Mouse (Mus musculus): ENCODE measurements around the gene Ccdc146.
A peak's percentile ranks its signal among the peaks of the same experiment; 100 is the strongest.
"Not testable (repeated sequence)": the region's sequence is repeated elsewhere in the genome, so short reads cannot be mapped to it uniquely, and the experiment has no call there.

Gene Ccdc146

GRCm38 (mm10) chr5:21329672-21330665 is 94.5 kb downstream of the Ccdc146 start:
- DNase-seq: no peak

GRCm38 (mm10) chr5:21328560-21328959 is 95.9 kb downstream of the Ccdc146 start:
- DNase-seq: no peak

- DNase-seq: peak; percentile 61 to 65
Measured at GRCm38 (mm10) chr5:21326494-21326893, 98.0 kb downstream of the Ccdc146 start.

DNA sequence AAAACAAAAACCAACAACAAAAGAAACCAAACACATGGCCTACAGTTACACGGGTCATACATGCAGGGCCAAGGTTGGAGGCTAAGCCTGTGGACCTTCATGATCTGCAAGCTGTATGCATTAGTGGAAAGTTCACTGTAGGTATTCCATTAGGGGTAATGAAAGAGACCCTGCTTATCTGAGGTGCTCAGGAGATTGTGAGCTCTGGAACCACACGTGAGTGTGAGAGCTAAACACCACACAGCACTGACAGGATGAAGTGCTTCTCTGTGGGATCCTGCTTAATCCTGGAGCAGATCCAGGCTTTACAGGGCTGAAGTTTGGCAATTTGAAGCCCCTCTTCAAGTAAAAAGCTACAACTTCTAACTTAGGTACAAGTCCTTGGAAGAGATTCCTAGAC is 104.3 kb downstream of the Ccdc146 start:
- DNase-seq: no peak

DNA sequence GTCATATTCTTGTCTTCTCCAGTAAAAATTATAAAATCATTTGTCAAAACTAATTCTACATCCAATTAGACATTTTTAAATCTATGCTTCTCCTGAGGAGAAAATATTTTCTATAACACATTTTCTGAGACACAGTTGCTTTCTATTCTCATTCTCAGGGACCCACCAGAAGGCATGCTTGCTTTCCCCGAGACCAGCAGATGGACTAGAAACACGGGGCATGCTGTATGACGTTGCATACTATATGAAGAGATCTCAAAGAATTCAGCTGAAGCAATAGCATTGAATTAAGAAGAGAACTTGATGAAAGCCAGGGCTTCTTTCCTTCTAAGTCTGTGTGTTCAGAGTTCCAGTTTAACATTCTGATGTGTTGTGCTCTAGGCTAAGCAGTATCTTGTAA is 109.8 kb downstream of the Ccdc146 start:
- DNase-seq: no peak

GRCm38 (mm10) chr5:21307165-21307564 is 117.3 kb downstream of the Ccdc146 start:
- no peak for DNase-seq

- DNase-seq: peak in 1 of 2 experiments; percentile 4
Measured at GRCm38 (mm10) chr5:21301011-21301410, 123.5 kb downstream of the Ccdc146 start.

- DNase-seq: no peak
Measured at GRCm38 (mm10) chr5:21300058-21300457, 124.4 kb downstream of the Ccdc146 start.

DNA sequence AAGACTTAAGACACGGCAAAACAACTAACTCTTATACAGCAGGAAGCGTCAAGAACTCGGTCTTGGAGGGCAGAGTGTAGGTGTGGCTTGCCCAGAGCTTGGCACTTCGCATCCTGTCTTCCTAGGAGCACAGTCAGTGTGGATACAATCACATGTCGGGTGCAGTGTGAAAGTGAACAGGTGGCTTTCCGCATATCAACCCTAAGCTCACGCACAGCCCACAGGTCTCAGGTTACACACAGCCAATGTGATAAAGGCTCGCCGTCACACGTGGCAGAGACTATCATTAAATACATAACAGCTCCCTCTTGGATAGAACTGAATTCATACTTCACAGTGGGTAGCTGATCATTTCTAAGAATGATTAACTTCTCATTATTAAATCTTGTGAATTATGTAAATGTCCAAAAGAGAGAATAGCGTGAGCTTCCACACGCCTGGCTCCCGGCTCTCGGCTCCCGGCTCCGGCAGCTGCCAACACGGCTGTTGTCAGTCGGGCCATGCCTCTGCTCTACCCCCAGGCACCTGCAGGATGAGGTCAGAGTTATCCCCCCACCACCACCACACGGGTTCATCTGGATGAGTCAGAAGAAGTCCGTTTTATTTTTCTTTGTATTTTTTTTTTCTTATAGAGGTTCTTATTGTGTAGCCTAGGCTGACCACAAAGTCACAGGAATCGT is 125.3 kb downstream of the Ccdc146 start:
- peak in 1 of 2 experiments; percentile 6 for DNase-seq

DNA sequence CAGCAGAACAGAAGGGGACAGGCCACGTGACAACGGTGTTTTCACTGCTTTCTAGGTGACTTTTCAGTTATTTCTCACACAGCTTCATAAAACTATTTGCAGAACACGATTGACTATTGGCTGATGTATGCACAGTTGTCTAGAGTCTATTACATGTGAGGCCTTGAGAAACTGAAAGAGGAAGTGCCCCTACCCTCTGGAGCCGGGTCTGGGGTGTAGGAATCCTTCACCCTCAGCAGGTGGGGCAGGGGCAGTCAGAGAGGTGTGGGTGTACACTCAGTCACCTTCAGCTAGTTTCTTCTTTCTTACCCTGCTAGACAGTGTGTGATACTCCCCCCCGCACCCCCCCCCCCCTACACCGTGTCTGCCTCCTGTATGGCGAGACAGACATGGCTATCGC is 128.8 kb downstream of the Ccdc146 start:
- no peak for DNase-seq

DNA sequence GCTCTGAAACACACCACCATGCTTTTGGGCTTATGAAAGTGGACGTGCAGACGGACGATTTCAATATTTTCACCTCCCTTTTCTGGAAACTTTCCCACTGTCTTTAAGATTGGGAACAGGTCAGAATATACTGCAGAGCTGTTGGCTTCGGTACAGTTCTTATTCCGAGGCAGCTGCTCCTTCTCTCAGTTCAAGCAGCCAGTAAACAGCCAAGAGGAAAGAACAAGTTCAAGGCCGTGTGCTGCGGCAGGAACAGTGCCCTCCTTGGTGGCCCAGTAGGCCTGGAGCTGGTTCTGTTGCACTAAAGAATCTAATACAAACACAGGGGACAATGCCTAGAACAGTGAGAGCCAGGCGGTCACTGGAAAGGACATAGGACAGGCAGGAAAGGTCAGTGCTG is 133.9 kb downstream of the Ccdc146 start:
- no peak for DNase-seq

GRCm38 (mm10) chr5:21288658-21289435 is 135.6 kb downstream of the Ccdc146 start:
- no peak for DNase-seq

DNA sequence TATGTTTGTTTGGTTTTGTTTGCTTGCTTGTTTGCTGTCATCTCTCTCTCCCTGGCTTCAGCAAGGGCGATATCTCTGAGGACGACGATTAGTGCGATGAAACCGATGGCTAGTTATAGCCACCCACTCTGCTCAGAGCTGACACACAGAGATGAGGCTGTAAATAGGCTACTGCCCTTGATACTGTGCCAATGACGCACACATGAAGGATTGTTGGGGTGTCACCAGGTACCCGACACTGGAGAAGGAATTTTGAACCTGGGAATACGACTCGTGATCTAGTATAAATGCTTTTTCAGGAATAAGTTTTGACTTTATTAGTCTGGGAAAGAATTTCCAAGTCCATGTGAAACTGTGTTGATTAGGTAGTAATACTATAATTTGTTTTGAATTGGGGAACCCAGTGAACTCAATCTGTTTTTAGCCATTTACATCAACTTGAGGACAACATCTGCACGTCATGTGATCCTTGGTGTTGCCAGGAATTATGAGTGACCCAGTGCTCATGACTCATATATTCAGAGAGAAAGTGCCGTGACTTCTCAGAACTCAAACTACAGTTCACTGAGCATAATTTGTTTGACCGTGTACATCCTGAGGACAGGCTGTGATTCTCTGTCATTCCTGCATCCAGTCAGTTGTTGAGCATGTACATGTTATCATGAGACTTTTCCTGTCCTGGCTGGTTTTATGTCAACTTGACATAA is 141.0 kb downstream of the Ccdc146 start:
- no peak for DNase-seq

DNA sequence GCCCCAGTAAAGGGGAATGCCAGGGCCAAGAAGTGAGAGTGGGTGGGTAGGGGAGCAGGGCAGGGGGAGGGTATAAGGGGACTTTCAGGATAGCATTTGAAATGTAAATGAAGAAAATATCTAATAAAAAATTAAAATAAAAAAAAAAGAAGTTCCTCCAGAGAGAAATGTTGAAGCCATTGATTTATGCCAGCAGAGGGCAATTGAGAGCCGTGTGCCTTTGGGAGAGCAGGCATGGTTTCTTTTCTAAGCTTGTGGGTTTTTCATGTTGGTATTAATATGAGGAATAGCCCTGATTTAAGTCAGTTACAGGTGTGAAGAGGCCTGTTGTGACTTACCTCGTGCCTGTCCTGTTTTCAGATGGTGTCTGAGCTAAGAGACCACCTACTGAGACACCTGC is 146.8 kb downstream of the Ccdc146 start:
- DNase-seq: not testable (repeated sequence)

DNA sequence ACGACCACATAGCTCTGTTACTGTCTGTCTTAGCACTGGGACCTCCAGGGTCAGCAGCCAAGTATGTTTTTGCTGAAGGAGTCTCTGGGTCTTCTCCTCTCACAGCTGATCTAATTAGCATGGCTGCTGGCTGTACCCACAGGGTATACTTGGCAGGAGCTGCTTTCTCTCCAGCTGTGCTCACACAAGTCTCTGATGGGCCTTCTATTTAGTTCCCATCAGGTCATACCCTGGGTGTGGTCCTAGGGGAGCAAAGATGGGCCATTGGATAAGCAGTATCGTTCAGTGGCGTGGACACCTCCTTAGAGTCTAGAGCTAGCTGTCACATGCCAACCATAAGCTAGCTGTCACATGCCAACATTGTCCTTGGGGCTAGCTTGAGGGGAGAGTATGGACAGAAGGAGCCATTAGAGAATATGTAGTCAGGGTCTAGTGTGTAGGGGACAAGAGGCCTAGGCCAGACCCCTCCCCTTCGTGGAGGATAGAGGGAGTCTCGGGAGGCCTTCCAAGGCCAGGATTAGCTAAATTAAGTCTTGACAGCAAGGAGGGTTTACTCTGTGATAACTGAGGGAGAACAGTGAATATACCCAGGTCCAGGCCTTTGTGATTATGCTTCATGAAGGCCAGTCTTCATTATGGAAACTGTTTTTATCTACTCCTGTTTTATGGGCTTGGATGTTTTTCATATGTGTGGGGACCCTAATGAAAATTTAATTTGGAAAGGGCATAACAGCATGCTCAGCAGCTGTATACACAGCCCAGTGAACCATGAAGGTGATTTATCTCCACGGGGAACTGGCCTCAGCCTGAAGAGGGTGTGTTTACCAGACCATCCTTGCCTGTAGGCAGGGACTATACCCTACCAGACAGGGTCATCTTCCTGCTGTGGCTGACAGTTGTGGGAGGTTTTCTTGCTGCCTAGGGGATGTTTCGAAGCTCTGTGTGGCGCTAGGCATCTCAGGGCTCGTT is 152.8 kb downstream of the Ccdc146 start:
- peak in 1 of 2 experiments; percentile 15 for DNase-seq

DNA sequence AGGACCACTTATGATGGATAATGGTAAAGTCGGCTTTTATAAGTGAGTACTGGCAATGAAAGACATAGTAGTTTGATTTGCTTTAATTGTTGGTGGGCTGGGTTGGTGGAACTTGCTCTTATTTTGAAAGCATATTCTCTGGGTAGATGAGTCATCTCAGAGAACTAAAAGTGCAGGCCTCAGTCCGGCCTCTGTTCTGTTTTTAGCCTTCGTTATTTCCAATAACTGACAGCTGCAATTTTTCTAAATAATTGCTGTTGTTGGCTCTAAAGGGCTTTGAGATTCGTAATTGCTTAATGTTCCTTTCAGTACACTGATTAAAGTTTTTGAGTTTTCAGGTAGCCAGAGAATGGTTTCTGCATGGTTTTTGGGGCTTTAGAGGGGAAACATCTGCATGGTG is 153.7 kb downstream of the Ccdc146 start:
- DNase-seq: no peak

- peak in 1 of 2 experiments; percentile 13 for DNase-seq
Measured at GRCm38 (mm10) chr5:21269446-21269845, 155.0 kb downstream of the Ccdc146 start.

- peak in 1 of 2 experiments; percentile 51 for DNase-seq
Measured at GRCm38 (mm10) chr5:21267090-21267489, 157.4 kb downstream of the Ccdc146 start.

- DNase-seq: peak; percentile 68 to 74
Measured at GRCm38 (mm10) chr5:21265049-21265448, 159.4 kb downstream of the Ccdc146 start.

DNA sequence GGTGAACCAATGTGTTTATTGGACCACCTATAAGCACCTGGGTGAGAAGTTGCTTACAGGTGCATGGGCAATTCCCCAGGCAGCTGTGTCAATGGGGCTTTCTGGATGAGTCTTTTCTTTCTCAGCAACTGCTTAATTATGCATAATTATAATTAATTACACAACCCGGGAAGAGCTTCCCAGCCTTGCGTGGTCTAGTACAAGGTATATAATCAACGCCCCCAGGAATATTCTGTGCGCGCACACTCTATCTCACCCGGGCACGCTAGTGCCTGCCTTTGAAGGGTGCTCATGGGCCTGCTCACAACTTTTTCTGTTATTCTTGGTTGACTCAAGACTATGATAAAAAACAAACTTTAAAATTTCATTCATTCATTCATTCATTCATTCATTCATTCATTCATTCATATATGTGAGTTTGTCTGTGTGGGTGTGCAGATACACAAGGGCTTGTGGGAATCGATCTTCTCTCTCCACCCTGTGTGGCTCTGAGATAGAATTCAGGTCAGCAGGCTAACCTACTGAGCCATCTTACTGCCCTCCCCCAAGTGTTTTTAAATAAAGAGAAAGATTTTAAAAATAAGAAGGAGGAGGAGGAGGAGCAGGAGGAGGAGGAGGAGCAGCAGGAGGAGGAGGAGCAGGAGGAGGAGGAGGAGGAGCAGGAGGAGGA is 160.0 kb downstream of the Ccdc146 start:
- DNase-seq: no peak

Measured in lung, adult 18-20 months (tissue).